Mouse (Mus musculus) gastrocnemius, adult 2 months (tissue): ENCODE data around the gene Smug1. TPM values are rescaled to one million over a fixed set of nuclear protein-coding genes. Genes with fewer than 3 reads are reported as not detected.

Source experiments
- DNase-seq: peaks from one replicate; pipeline ENCODE4 v3.0.0; 2022
- H3K27ac ChIP-seq: fragments of 200-600 bp; 2 replicates; pipeline ENCODE4 v1.8.1; 2022; ENCODE audit warnings: mild to moderate bottlenecking
- H3K4me3 ChIP-seq: fragments of 200-600 bp; 2 replicates; pipeline ENCODE4 v1.8.1; 2022; ENCODE audit warnings: mild to moderate bottlenecking, moderate library complexity
- CTCF ChIP-seq: fragments of 200-600 bp; IDR thresholded peaks from 2 replicates; pipeline ENCODE4 v1.8.1; 2022; ENCODE audit warnings: antibody characterized with exemption, mild to moderate bottlenecking, moderate library complexity
- intact Hi-C: fragments of 180-260 bp; cut with DNase I; formaldehyde crosslinking; loops from one replicate; pipeline ENCODE4 v1.15.1; 2025
- total RNA-seq, 2 experiments: library from RNA; stranded (reverse); gene quantifications; 2 replicates each; pipeline ENCODE4 v1.2.3; 2021

Gene Smug1
- total RNA-seq, 2 experiments from 2014 or later = 10.8 to 12.7 TPM

- no peak for DNase-seq
- TF ChIP-seq CTCF = no peak
- intact Hi-C loops = loop anchor here (5.0 kb wide), 1 partner anchor 39 kb away; no protein-coding TSS in a partner anchor
- Histone ChIP-seq H3K4me3 (no peak overlapping the region), H3K27ac (no peak overlapping the region)
Observed at GRCm38 (mm10) chr15:103187803-103188202, 20.9 kb upstream of the Smug1 start.

GRCm38 (mm10) chr15:103185462-103186198, 18.7 kb upstream of the Smug1 start:
- TF ChIP-seq CTCF = peak; percentile 70
- Histone ChIP-seq H3K4me3 (no peak overlapping the region), H3K27ac (no peak overlapping the region)
- peak; percentile 78 for DNase-seq
- intact Hi-C loops = loop anchor here (1.0 to 5.0 kb wide), 2 partner anchors 42 to 127 kb away; no protein-coding TSS in a partner anchor

- intact Hi-C loops = loop anchor here (2.0 kb wide), 1 partner anchor 123 kb away; no protein-coding TSS in a partner anchor
- Histone ChIP-seq H3K27ac (no peak overlapping the region), H3K4me3 (peak overlapping the region; percentile 87)
- peak; percentile 61 for DNase-seq
- TF ChIP-seq CTCF = peak; percentile 37
Observed at GRCm38 (mm10) chr15:103183651-103184610, 17.0 kb upstream of the Smug1 start.

GRCm38 (mm10) chr15:103183135-103183534, 16.2 kb upstream of the Smug1 start:
- TF ChIP-seq CTCF = peak; percentile 73
- intact Hi-C loops = loop anchor here (2.0 kb wide), 1 partner anchor 124 kb away; no protein-coding TSS in a partner anchor
- H3K4me3 ChIP-seq = peak overlapping the region; percentile 87
- DNase-seq = peak; percentile 78
- no peak overlapping the region for H3K27ac ChIP-seq

GRCm38 (mm10) chr15:103182166-103182790, 15.4 kb upstream of the Smug1 start:
- intact Hi-C loops = loop anchor here (2.0 kb wide), 1 partner anchor 125 kb away; no protein-coding TSS in a partner anchor
- TF ChIP-seq CTCF = no peak
- Histone ChIP-seq H3K27ac (peak overlapping the region; percentile 64), H3K4me3 (peak overlapping the region; percentile 87)
- peak; percentile 92 for DNase-seq

- no peak for DNase-seq
- H3K4me3 ChIP-seq = no peak overlapping the region
- no peak overlapping the region for H3K27ac ChIP-seq
- no peak for TF ChIP-seq CTCF
- intact Hi-C loops = no loop called here
Observed at GRCm38 (mm10) chr15:103180406-103180805, 13.5 kb upstream of the Smug1 start.

GRCm38 (mm10) chr15:103178767-103179166, 11.9 kb upstream of the Smug1 start:
- intact Hi-C loops = no loop called here
- TF ChIP-seq CTCF = no peak
- DNase-seq = no peak
- no peak overlapping the region for H3K4me3 ChIP-seq
- H3K27ac ChIP-seq = no peak overlapping the region

DNA sequence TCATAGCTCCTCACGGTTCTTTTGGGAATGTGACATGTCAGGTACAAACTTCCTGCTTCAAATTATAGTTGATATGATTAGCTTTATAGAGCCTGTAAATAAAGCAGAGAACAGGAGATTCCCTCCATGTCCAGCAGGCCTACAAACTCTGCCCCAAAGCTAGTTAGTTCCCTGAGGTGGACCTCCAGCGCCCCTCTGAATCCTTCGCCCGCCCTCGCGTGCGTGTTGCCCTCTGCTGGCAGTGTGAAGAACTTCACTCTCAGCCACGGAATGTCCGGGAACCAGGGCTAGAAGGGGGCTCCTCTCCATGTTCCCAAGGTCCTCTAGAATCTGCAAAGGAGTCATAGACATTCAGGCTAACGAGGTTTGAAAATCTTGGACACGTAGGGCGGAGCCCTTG, 11.2 kb upstream of the Smug1 start:
- peak; percentile 85 for TF ChIP-seq CTCF
- no peak overlapping the region for H3K27ac ChIP-seq
- DNase-seq = peak; percentile 58
- no peak overlapping the region for H3K4me3 ChIP-seq
- intact Hi-C loops = no loop called here

DNA sequence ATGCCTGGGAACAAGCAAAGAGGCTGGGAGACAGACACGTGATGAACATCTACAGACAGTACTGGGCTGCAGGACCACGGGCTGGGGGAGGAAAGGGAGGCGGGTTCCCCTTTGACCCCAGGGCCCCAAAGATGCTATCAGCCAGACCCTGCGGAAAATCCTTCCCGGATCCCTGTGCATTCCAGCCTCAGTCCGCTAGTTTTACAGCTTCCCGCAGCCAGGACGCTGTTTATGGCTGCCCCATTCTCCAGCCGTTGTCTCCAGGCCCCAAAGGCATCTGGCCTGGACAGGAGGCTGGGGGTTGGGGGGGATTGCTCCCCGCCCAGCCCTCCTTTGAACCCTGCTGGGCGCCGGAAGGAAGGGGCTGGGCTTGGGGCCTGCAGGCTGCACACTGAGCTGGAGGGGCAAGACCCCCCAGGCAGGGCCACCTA, 10.7 kb upstream of the Smug1 start:
- Histone ChIP-seq H3K4me3 (no peak overlapping the region), H3K27ac (no peak overlapping the region)
- intact Hi-C loops = loop anchor here (1.0 to 2.0 kb wide), 3 partner anchors 211 to 417 kb away; partner anchors contain the start of gene Hoxc10
- no peak for TF ChIP-seq CTCF
- no peak for DNase-seq

- intact Hi-C loops = loop anchor here (1.0 to 2.0 kb wide), 3 partner anchors 211 to 416 kb away; partner anchors contain the start of gene Hoxc10
- peak overlapping the region; percentile 40; the same call in 1 of the 2 replicates for H3K27ac ChIP-seq
- peak; percentile 95 for DNase-seq
Observed at GRCm38 (mm10) chr15:103176874-103177421, 10.1 kb upstream of the Smug1 start.

GRCm38 (mm10) chr15:103173251-103173650, 6.4 kb upstream of the Smug1 start:
- no peak for TF ChIP-seq CTCF
- intact Hi-C loops = no loop called here

More at GRCm38 (mm10) chr15:103176874-103177421, 10.1 kb upstream of the Smug1 start:
- peak overlapping the region; percentile 31; the same call in 1 of the 2 replicates for H3K4me3 ChIP-seq
- TF ChIP-seq CTCF = no peak; the same call in 1 of the 2 replicates

More at GRCm38 (mm10) chr15:103173251-103173650, 6.4 kb upstream of the Smug1 start:
- DNase-seq = no peak
- Histone ChIP-seq H3K4me3 (no peak overlapping the region), H3K27ac (peak overlapping the region; percentile 41)
